Mouse (Mus musculus): Measurements from ENCODE around the gene Fdx1. TPM values are rescaled to one million over a fixed set of nuclear protein-coding genes. Genes with fewer than 3 reads are reported as not detected.

The Fdx1 gene
- total RNA-seq, 2 experiments from 2014 or later = 2,132 to 4,124 TPM

GRCm38 (mm10) chr9:51908255-51908654, 55.1 kb downstream of the Fdx1 start:
- no peak for DNase-seq

- no peak for DNase-seq
These were observed 56.4 kb downstream of the Fdx1 start for GRCm38 (mm10) chr9:51906938-51907337.

Other genes starting within 250 kb of the Fdx1 start
- 1 to 10 TPM; 1.9 to 3.1 TPM for gene Arhgap20, start 198.2 kb downstream of the Fdx1 start, total RNA-seq (2021)
- gene Rdx, start 83.6 kb upstream of the Fdx1 start, total RNA-seq (2021) = 100 to 1,000 TPM; 120 to 138 TPM
- gene Zc3h12c, start 205.0 kb upstream of the Fdx1 start, total RNA-seq (2021) = 10 to 100 TPM; 24.5 to 27.2 TPM

All from adrenal gland, postnatal 36 days (tissue).